Mouse (Mus musculus) cerebellum, adult 2 months (tissue): ENCODE measurements around the gene Sdsl.

Experiments
- CTCF ChIP-seq: fragments of 200-500 bp; IDR thresholded peaks from 2 replicates; pipeline ENCODE4 v1.5.1; 2011; ENCODE audit warnings: low read depth, mild to moderate bottlenecking, control low read depth, low read length, moderate library complexity, borderline replicate concordance; ENCODE audit not compliant: insufficient read depth
- POLR2A ChIP-seq: fragments of 200-500 bp; IDR thresholded peaks from 2 replicates; pipeline ENCODE4 v1.6.1; 2011; ENCODE audit warnings: low read length, control low read depth, borderline replicate concordance; ENCODE audit not compliant: insufficient read depth

DNA sequence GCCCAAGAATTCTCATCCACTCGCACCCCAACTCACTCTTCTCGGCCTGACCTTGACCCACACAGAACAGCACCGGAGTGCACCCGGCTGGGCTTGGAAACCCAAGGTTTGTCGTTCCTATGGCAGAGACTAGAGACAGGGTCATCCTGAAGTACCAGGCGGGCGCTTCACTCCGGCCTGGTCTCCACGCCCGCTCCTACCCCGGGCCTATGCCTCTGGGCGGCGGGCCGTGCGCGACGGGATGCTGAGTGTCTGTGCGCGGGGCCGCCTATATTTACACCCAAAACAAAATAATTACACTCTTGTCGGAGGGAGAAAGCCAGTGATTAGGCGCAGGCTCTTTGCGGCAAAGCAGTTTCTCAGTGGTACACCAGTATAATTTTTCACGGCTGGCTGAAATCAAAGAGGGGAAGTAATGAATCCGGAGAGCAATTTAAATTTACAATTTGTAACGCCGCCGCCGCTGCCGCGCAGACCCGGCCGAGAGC is 45.1 kb downstream of the Sdsl start:
- TF ChIP-seq CTCF (no peak), POLR2A (no peak)
